Mouse (Mus musculus): ENCODE results near the gene Sae1. TPM values are rescaled to one million over a fixed set of nuclear protein-coding genes. Genes with fewer than 3 reads are reported as not detected.

Sae1 gene
- polyA plus RNA-seq, 1 experiment, result 147 TPM

- peak; percentile 98 for DNase-seq (ENCODE audit: low read depth)
- TF ChIP-seq POLR2A (IDR thresholded peaks at IDR 0.05; ENCODE audit: borderline replicate concordance, extremely low read depth, insufficient read depth, insufficient read length, poor library complexity, severe bottlenecking), result peak; percentile 39; the same call in 1 of the 2 replicates
- TF ChIP-seq CTCF (IDR thresholded peaks at IDR 0.05; ENCODE audit: borderline replicate concordance, extremely low read depth, insufficient read depth, insufficient read length), result no peak
Measured at GRCm38 (mm10) chr7:16299419-16300035, 88.1 kb downstream of the Sae1 start.

GRCm38 (mm10) chr7:16298927-16299326 is 88.7 kb downstream of the Sae1 start:
- DNase-seq (ENCODE audit: low read depth), result no peak
- TF ChIP-seq CTCF (IDR thresholded peaks at IDR 0.05; ENCODE audit: borderline replicate concordance, extremely low read depth, insufficient read depth, insufficient read length), result no peak
- no peak for TF ChIP-seq POLR2A (IDR thresholded peaks at IDR 0.05; ENCODE audit: borderline replicate concordance, extremely low read depth, insufficient read depth, insufficient read length, poor library complexity, severe bottlenecking)

GRCm38 (mm10) chr7:16297616-16298015 is 90.0 kb downstream of the Sae1 start:
- TF ChIP-seq CTCF (IDR thresholded peaks at IDR 0.05; ENCODE audit: borderline replicate concordance, extremely low read depth, insufficient read depth, insufficient read length) (no peak), POLR2A (IDR thresholded peaks at IDR 0.05; ENCODE audit: borderline replicate concordance, extremely low read depth, insufficient read depth, insufficient read length, poor library complexity, severe bottlenecking) (no peak)
- no peak for DNase-seq (ENCODE audit: low read depth)

- peak; percentile 90 for DNase-seq (ENCODE audit: low read depth)
- TF ChIP-seq POLR2A (IDR thresholded peaks at IDR 0.05; ENCODE audit: borderline replicate concordance, extremely low read depth, insufficient read depth, insufficient read length, poor library complexity, severe bottlenecking) (no peak), CTCF (IDR thresholded peaks at IDR 0.05; ENCODE audit: borderline replicate concordance, extremely low read depth, insufficient read depth, insufficient read length) (peak; percentile 40)
Measured at GRCm38 (mm10) chr7:16296766-16297390, 90.7 kb downstream of the Sae1 start.

GRCm38 (mm10) chr7:16296146-16296545 is 91.5 kb downstream of the Sae1 start:
- no peak for DNase-seq (ENCODE audit: low read depth)
- TF ChIP-seq POLR2A (IDR thresholded peaks at IDR 0.05; ENCODE audit: borderline replicate concordance, extremely low read depth, insufficient read depth, insufficient read length, poor library complexity, severe bottlenecking) (no peak), CTCF (IDR thresholded peaks at IDR 0.05; ENCODE audit: borderline replicate concordance, extremely low read depth, insufficient read depth, insufficient read length) (no peak)

GRCm38 (mm10) chr7:16295321-16295900 is 92.2 kb downstream of the Sae1 start:
- DNase-seq (ENCODE audit: low read depth), result peak; percentile 88
- TF ChIP-seq POLR2A (IDR thresholded peaks at IDR 0.05; ENCODE audit: borderline replicate concordance, extremely low read depth, insufficient read depth, insufficient read length, poor library complexity, severe bottlenecking) (no peak), CTCF (IDR thresholded peaks at IDR 0.05; ENCODE audit: borderline replicate concordance, extremely low read depth, insufficient read depth, insufficient read length) (no peak)

GRCm38 (mm10) chr7:16294837-16295236 is 92.8 kb downstream of the Sae1 start:
- DNase-seq (ENCODE audit: low read depth), result peak; percentile 95
- TF ChIP-seq CTCF (IDR thresholded peaks at IDR 0.05; ENCODE audit: borderline replicate concordance, extremely low read depth, insufficient read depth, insufficient read length) (peak; percentile 97), POLR2A (IDR thresholded peaks at IDR 0.05; ENCODE audit: borderline replicate concordance, extremely low read depth, insufficient read depth, insufficient read length, poor library complexity, severe bottlenecking) (no peak)

- TF ChIP-seq CTCF (IDR thresholded peaks at IDR 0.05; ENCODE audit: borderline replicate concordance, extremely low read depth, insufficient read depth, insufficient read length) (peak; percentile 46; the same call in 1 of the 2 replicates), POLR2A (IDR thresholded peaks at IDR 0.05; ENCODE audit: borderline replicate concordance, extremely low read depth, insufficient read depth, insufficient read length, poor library complexity, severe bottlenecking) (no peak)
- peak; percentile 72 for DNase-seq (ENCODE audit: low read depth)
Measured at GRCm38 (mm10) chr7:16294346-16294745, 93.3 kb downstream of the Sae1 start.

- no peak for TF ChIP-seq POLR2A (IDR thresholded peaks at IDR 0.05; ENCODE audit: borderline replicate concordance, extremely low read depth, insufficient read depth, insufficient read length, poor library complexity, severe bottlenecking)
- TF ChIP-seq CTCF (IDR thresholded peaks at IDR 0.05; ENCODE audit: borderline replicate concordance, extremely low read depth, insufficient read depth, insufficient read length), result no peak
- DNase-seq (ENCODE audit: low read depth), result no peak
Measured at GRCm38 (mm10) chr7:16287791-16288190, 99.8 kb downstream of the Sae1 start.

- TF ChIP-seq CTCF (IDR thresholded peaks at IDR 0.05; ENCODE audit: borderline replicate concordance, extremely low read depth, insufficient read depth, insufficient read length), result no peak
- no peak for TF ChIP-seq POLR2A (IDR thresholded peaks at IDR 0.05; ENCODE audit: borderline replicate concordance, extremely low read depth, insufficient read depth, insufficient read length, poor library complexity, severe bottlenecking)
- no peak for DNase-seq (ENCODE audit: low read depth)
Measured at GRCm38 (mm10) chr7:16287016-16287415, 100.6 kb downstream of the Sae1 start.

GRCm38 (mm10) chr7:16286026-16286961 is 101.3 kb downstream of the Sae1 start, which contains the start of gene Ccdc9:
Gene Ccdc9, minus strand, starts transcription at chr7:16286795.
- DNase-seq (ENCODE audit: low read depth), result peak; percentile 99
- TF ChIP-seq POLR2A (IDR thresholded peaks at IDR 0.05; ENCODE audit: borderline replicate concordance, extremely low read depth, insufficient read depth, insufficient read length, poor library complexity, severe bottlenecking) (no peak), CTCF (IDR thresholded peaks at IDR 0.05; ENCODE audit: borderline replicate concordance, extremely low read depth, insufficient read depth, insufficient read length) (no peak)

Data from brain, embryonic 14.5 days (tissue).